Mouse (Mus musculus) embryonic facial prominence, embryonic 11.5 days (tissue): ENCODE data around the gene Chchd5. TPM values are rescaled to one million over a fixed set of nuclear protein-coding genes. Genes with fewer than 3 reads are reported as not detected.

Experiments
- ATAC-seq: fragments of 200-750 bp; cut with Nextera tagmentation; replicated peaks from 2 replicates; pipeline ENCODE4 v1.8.0; 2017; ENCODE audit warnings: low read depth; ENCODE audit not compliant: insufficient number of reproducible peaks, low FRiP score, low TSS enrichment
- DNase-seq: peaks from one replicate; pipeline ENCODE4 v3.0.0-alpha.2; 2015; ENCODE audit warnings: low spot score
- H3K27ac ChIP-seq: fragments of 300-500 bp; sonication (generic); replicated peaks from 2 replicates; pipeline ENCODE4 v1.5.1; 2014; ENCODE audit warnings: mild to moderate bottlenecking, low read depth, low read length, control low read depth
- H3K27me3 ChIP-seq: fragments of 300-500 bp; sonication (generic); 2 replicates; pipeline ENCODE4 v1.6.1; 2014; ENCODE audit warnings: mild to moderate bottlenecking, low read length, moderate library complexity, mixed read lengths; ENCODE audit not compliant: control insufficient read depth, insufficient read depth
- H3K36me3 ChIP-seq: fragments of 300-500 bp; sonication (generic); replicated peaks from 2 replicates; pipeline ENCODE4 v1.6.1; 2014; ENCODE audit warnings: low read depth, mild to moderate bottlenecking, low read length, moderate library complexity, mixed read lengths; ENCODE audit not compliant: control insufficient read depth, insufficient read depth
- H3K4me1 ChIP-seq: fragments of 300-500 bp; sonication (generic); 2 replicates; pipeline ENCODE4 v1.6.1; 2014; ENCODE audit warnings: low read length, mixed read lengths; ENCODE audit not compliant: control insufficient read depth, insufficient read depth
- H3K4me2 ChIP-seq: fragments of 300-500 bp; sonication (generic); 2 replicates; pipeline ENCODE4 v1.6.1; 2014; ENCODE audit warnings: low read depth, mild to moderate bottlenecking, control low read depth, low read length, moderate library complexity
- H3K4me3 ChIP-seq: fragments of 300-500 bp; sonication (generic); 2 replicates; pipeline ENCODE4 v1.5.1; 2014; ENCODE audit warnings: low read depth, low read length, control low read depth
- H3K9ac ChIP-seq: fragments of 300-500 bp; sonication (generic); replicated peaks from 2 replicates; pipeline ENCODE4 v1.6.1; 2014; ENCODE audit warnings: mild to moderate bottlenecking, control low read depth, low read length
- H3K9me3 ChIP-seq: fragments of 300-500 bp; sonication (generic); replicated peaks from 2 replicates; pipeline ENCODE4 v1.6.1; 2016; ENCODE audit warnings: mild to moderate bottlenecking, low read length, inconsistent platforms, mixed read lengths; ENCODE audit not compliant: control insufficient read depth
- WGBS: fragments of 180-500 bp; shearing (Covaris S2); extraction: QIAGEN DNeasy Blood & Tissue Kit; methylation state at CpG from one replicate; pipeline ENCODE4 v1.1.7; 2014; 5-methylcytosine and 5-hydroxymethylcytosine counted together
- polyA plus RNA-seq: library from polyadenylated mRNA; unstranded; fragments of >200 nt; fragmentation: Nextera tagmentation; extraction: Ambion mirVana; gene quantifications from 2 replicates; pipeline ENCODE4 v1.2.1, GENCODE M21; 2014

The Chchd5 gene
- 26.8 and 29.0 TPM in 2 replicates for polyA plus RNA-seq

- peak; percentile 100 for ATAC-seq
- Histone ChIP-seq H3K4me2 (peak within 1 kb of the TSS; percentile 76), H3K9me3 (no peaks in the 10 kb centered on the region), H3K4me1 (peaks cover 3% of the 10 kb centered on the region), H3K27me3 (no peaks in the 10 kb centered on the region), H3K36me3 (peaks cover 15% of the 10 kb centered on the region), H3K9ac (peak within 1 kb of the TSS; percentile 83), H3K27ac (peak within 1 kb of the TSS; percentile 82), H3K4me3 (peak within 1 kb of the TSS; percentile 67)
- DNase-seq: peak; percentile 98
- WGBS: under 1% methylated on average over 35 of the region's 35 CpGs
Measured at GRCm38 (mm10) chr2:129129412-129129929, at the start of gene Chchd5. Chchd5 (plus strand) TSS chr2:129129700.

- no peak for ATAC-seq
- no peak overlapping the region for H3K9ac ChIP-seq
- H3K27me3 ChIP-seq: no peaks in the 10 kb centered on the region
- H3K27ac ChIP-seq: no peak overlapping the region
- no peak overlapping the region for H3K4me3 ChIP-seq
- no peak for DNase-seq
- H3K9me3 ChIP-seq: no peaks in the 10 kb centered on the region
- H3K4me2 ChIP-seq: no peak overlapping the region
- 69% methylated on average over 13 of the region's 13 CpGs for WGBS
- H3K36me3 ChIP-seq: no peaks in the 10 kb centered on the region
- H3K4me1 ChIP-seq: no peaks in the 10 kb centered on the region
Measured at GRCm38 (mm10) chr2:129081097-129081496, 48.4 kb upstream of the Chchd5 start.

- no peak for DNase-seq
- no peaks in the 10 kb centered on the region for H3K9me3 ChIP-seq
- no peaks in the 10 kb centered on the region for H3K27me3 ChIP-seq
- H3K4me2 ChIP-seq: no peak overlapping the region
- no peak overlapping the region for H3K4me3 ChIP-seq
- no peak overlapping the region for H3K27ac ChIP-seq
- 94% methylated on average over 5 of the region's 5 CpGs for WGBS
- ATAC-seq: no peak
- no peaks in the 10 kb centered on the region; the same call in 1 of the 2 replicates for H3K36me3 ChIP-seq
- no peak overlapping the region for H3K9ac ChIP-seq
- no peaks in the 10 kb centered on the region for H3K4me1 ChIP-seq
Measured at GRCm38 (mm10) chr2:129083514-129083913, 46.0 kb upstream of the Chchd5 start.

GRCm38 (mm10) chr2:129084959-129085358 lies 44.5 kb upstream of the Chchd5 start:
- peaks cover 3% of the 10 kb centered on the region for H3K36me3 ChIP-seq
- DNase-seq: peak; percentile 79
- no peaks in the 10 kb centered on the region for H3K9me3 ChIP-seq
- H3K27ac ChIP-seq: no peak overlapping the region
- WGBS: 46% methylated on average over 2 of the region's 2 CpGs
- H3K4me1 ChIP-seq: no peaks in the 10 kb centered on the region
- H3K4me2 ChIP-seq: no peak overlapping the region
- no peaks in the 10 kb centered on the region for H3K27me3 ChIP-seq
- ATAC-seq: no peak
- H3K9ac ChIP-seq: no peak overlapping the region
- no peak overlapping the region for H3K4me3 ChIP-seq

GRCm38 (mm10) chr2:129087520-129087919 lies 42.0 kb upstream of the Chchd5 start:
- H3K4me2 ChIP-seq: no peak overlapping the region
- no peak overlapping the region for H3K27ac ChIP-seq
- H3K36me3 ChIP-seq: peaks cover 3% of the 10 kb centered on the region
- DNase-seq (no peak), ATAC-seq (no peak)
- H3K9me3 ChIP-seq: no peaks in the 10 kb centered on the region
- no peak overlapping the region for H3K9ac ChIP-seq
- WGBS: 93% methylated on average over 1 of the region's 1 CpGs
- no peaks in the 10 kb centered on the region for H3K4me1 ChIP-seq
- no peak overlapping the region for H3K4me3 ChIP-seq
- H3K27me3 ChIP-seq: no peaks in the 10 kb centered on the region

GRCm38 (mm10) chr2:129090370-129090769 lies 39.1 kb upstream of the Chchd5 start:
- DNase-seq (no peak), ATAC-seq (no peak)
- H3K4me1 ChIP-seq: no peaks in the 10 kb centered on the region
- H3K4me3 ChIP-seq: no peak overlapping the region
- no peaks in the 10 kb centered on the region for H3K27me3 ChIP-seq
- no peak overlapping the region for H3K9ac ChIP-seq
- no peak overlapping the region for H3K27ac ChIP-seq
- 73% methylated on average over 4 of the region's 4 CpGs for WGBS
- peaks cover 3% of the 10 kb centered on the region for H3K36me3 ChIP-seq
- H3K4me2 ChIP-seq: no peak overlapping the region
- H3K9me3 ChIP-seq: no peaks in the 10 kb centered on the region

- Histone ChIP-seq H3K27ac (no peak overlapping the region), H3K9me3 (no peaks in the 10 kb centered on the region), H3K36me3 (peaks cover 3% of the 10 kb centered on the region), H3K4me1 (no peaks in the 10 kb centered on the region), H3K4me3 (no peak overlapping the region), H3K27me3 (no peaks in the 10 kb centered on the region), H3K9ac (no peak overlapping the region), H3K4me2 (no peak overlapping the region)
- ATAC-seq (no peak), DNase-seq (no peak)
- WGBS: 96% methylated on average over 12 of the region's 12 CpGs
Measured at GRCm38 (mm10) chr2:129092810-129093209, 36.7 kb upstream of the Chchd5 start.

- no peak for ATAC-seq
- WGBS: 89% methylated on average over 18 of the region's 18 CpGs
Measured at GRCm38 (mm10) chr2:129093926-129094724, 35.4 kb upstream of the Chchd5 start.

More at GRCm38 (mm10) chr2:129093926-129094724, 35.4 kb upstream of the Chchd5 start:
- H3K9ac ChIP-seq: no peak overlapping the region
- no peak overlapping the region for H3K27ac ChIP-seq
- no peak for DNase-seq
- H3K27me3 ChIP-seq: no peaks in the 10 kb centered on the region
- no peak overlapping the region for H3K4me3 ChIP-seq
- H3K9me3 ChIP-seq: no peaks in the 10 kb centered on the region
- peaks cover under 1% of the 10 kb centered on the region; the same call in 1 of the 2 replicates for H3K36me3 ChIP-seq
- H3K4me2 ChIP-seq: no peak overlapping the region
- H3K4me1 ChIP-seq: no peaks in the 10 kb centered on the region
